Mouse (Mus musculus): ENCODE measurements around the gene Cad. TPM values are rescaled to one million over a fixed set of nuclear protein-coding genes. Genes with fewer than 3 reads are reported as not detected.
"Not testable (repeated sequence)": the region's sequence is repeated elsewhere in the genome, so short reads cannot be mapped to it uniquely, and the experiment has no call there.

Gene Cad
- polyA plus RNA-seq, 1 experiment from 2014 or later = 40.6 TPM

GRCm38 (mm10) chr5:31046416-31046815 is 8.2 kb upstream of the Cad start:
- no peak for ATAC-seq (ENCODE audit: insufficient number of reproducible peaks, insufficient read depth, low FRiP score, low TSS enrichment)
- peaks cover 15% of the 10 kb centered on the region; the same call in 1 of the 2 replicates for H3K36me3 ChIP-seq
- H3K27me3 ChIP-seq = no peaks in the 10 kb centered on the region
- WGBS = 88% methylated on average over 6 of the region's 6 CpGs
- no peak overlapping the region for H3K9ac ChIP-seq
- H3K4me2 ChIP-seq (replicated peaks) = no peak overlapping the region
- H3K4me3 ChIP-seq = no peak overlapping the region
- H3K4me1 ChIP-seq = peaks cover 7% of the 10 kb centered on the region; the same call in 1 of the 2 replicates
- H3K9me3 ChIP-seq = no peaks in the 10 kb centered on the region
- no peak overlapping the region for H3K27ac ChIP-seq

- ATAC-seq (ENCODE audit: insufficient number of reproducible peaks, insufficient read depth, low FRiP score, low TSS enrichment) = no peak
- Histone ChIP-seq H3K4me3 (peak overlapping the region; percentile 56), H3K9ac (no peak overlapping the region), H3K4me1 (peaks cover 7% of the 10 kb centered on the region; the same call in 1 of the 2 replicates), H3K36me3 (peaks cover 15% of the 10 kb centered on the region; the same call in 1 of the 2 replicates), H3K27ac (no peak overlapping the region), H3K9me3 (no peaks in the 10 kb centered on the region), H3K4me2 (replicated peaks) (peak overlapping the region; percentile 79), H3K27me3 (no peaks in the 10 kb centered on the region)
- 75% methylated on average over 5 of the region's 5 CpGs for WGBS
Measured at GRCm38 (mm10) chr5:31047074-31047473, 7.5 kb upstream of the Cad start.

GRCm38 (mm10) chr5:31047848-31048762 is 6.5 kb upstream of the Cad start, which contains the start of gene Atraid:
TSS of gene Atraid (plus strand) at chr5:31048312.
- WGBS = under 1% methylated on average over 73 of the region's 73 CpGs
- Histone ChIP-seq H3K9me3 (no peaks in the 10 kb centered on the region), H3K4me1 (peaks cover 7% of the 10 kb centered on the region; the same call in 1 of the 2 replicates), H3K27me3 (no peaks in the 10 kb centered on the region), H3K9ac (peak within 1 kb of the TSS; percentile 69), H3K27ac (peak within 1 kb of the TSS; percentile 88), H3K36me3 (peaks cover 18% of the 10 kb centered on the region; the same call in 1 of the 2 replicates), H3K4me2 (replicated peaks) (peak within 1 kb of the TSS; percentile 79), H3K4me3 (peak within 1 kb of the TSS; percentile 56)
- peak; percentile 97 for ATAC-seq (ENCODE audit: insufficient number of reproducible peaks, insufficient read depth, low FRiP score, low TSS enrichment)

- peaks cover 9% of the 10 kb centered on the region; the same call in 1 of the 2 replicates for H3K4me1 ChIP-seq
- H3K27ac ChIP-seq = peak within 1 kb of the TSS; percentile 88
- peak within 1 kb of the TSS; percentile 79 for H3K4me2 ChIP-seq (replicated peaks)
- H3K4me3 ChIP-seq = peak within 1 kb of the TSS; percentile 56
- no peak for ATAC-seq (ENCODE audit: insufficient number of reproducible peaks, insufficient read depth, low FRiP score, low TSS enrichment)
- WGBS = 1% methylated on average over 23 of the region's 23 CpGs
- H3K36me3 ChIP-seq = 0 out of 2 replicates have a peak, but pooled peaks cover 12% of the 10 kb centered on the region
- H3K9ac ChIP-seq = peak within 1 kb of the TSS; percentile 69
- no peaks in the 10 kb centered on the region for H3K9me3 ChIP-seq
- H3K27me3 ChIP-seq = no peaks in the 10 kb centered on the region
Measured at GRCm38 (mm10) chr5:31048763-31049641, 5.6 kb upstream of the Cad start, which contains the start of gene Slc5a6. TSS of gene Slc5a6 (minus strand) at chr5:31048924.

GRCm38 (mm10) chr5:31050427-31050826 is 4.2 kb upstream of the Cad start:
- H3K27me3 ChIP-seq = no peaks in the 10 kb centered on the region
- no peak overlapping the region for H3K27ac ChIP-seq
- H3K4me2 ChIP-seq (replicated peaks) = no peak overlapping the region
- peaks cover 11% of the 10 kb centered on the region for H3K4me1 ChIP-seq
- 0 out of 2 replicates have a peak, but pooled peaks cover 6% of the 10 kb centered on the region for H3K36me3 ChIP-seq
- no peak overlapping the region for H3K9ac ChIP-seq
- no peak for ATAC-seq (ENCODE audit: insufficient number of reproducible peaks, insufficient read depth, low FRiP score, low TSS enrichment)
- H3K4me3 ChIP-seq = no peak overlapping the region
- no peaks in the 10 kb centered on the region for H3K9me3 ChIP-seq

GRCm38 (mm10) chr5:31053728-31054127 is 852 bp upstream of the Cad start:
- not testable (repeated sequence) for H3K36me3 ChIP-seq; H3K27me3 ChIP-seq; ATAC-seq (ENCODE audit: insufficient number of reproducible peaks, insufficient read depth, low FRiP score, low TSS enrichment); H3K9me3 ChIP-seq; H3K9ac ChIP-seq
- Histone ChIP-seq H3K27ac (peak overlapping the region; percentile 65; the same call in 1 of the 2 replicates), H3K4me3 (peak overlapping the region; percentile 65), H3K4me1 (peaks cover 11% of the 10 kb centered on the region), H3K4me2 (replicated peaks) (peak overlapping the region; percentile 88)
- WGBS = 60% methylated on average over 4 of the region's 4 CpGs

- WGBS = 18% methylated on average over 19 of the region's 19 CpGs
- H3K27ac ChIP-seq = peak overlapping the region; percentile 72
- no peak for ATAC-seq (ENCODE audit: insufficient number of reproducible peaks, insufficient read depth, low FRiP score, low TSS enrichment)
Measured at GRCm38 (mm10) chr5:31055216-31056140, 898 bp downstream of the Cad start.

GRCm38 (mm10) chr5:31069810-31070209 is 15.2 kb downstream of the Cad start:
- Histone ChIP-seq H3K4me2 (replicated peaks) (no peak overlapping the region), H3K4me3 (no peak overlapping the region), H3K9me3 (no peaks in the 10 kb centered on the region), H3K27ac (no peak overlapping the region), H3K36me3 (peaks cover 94% of the 10 kb centered on the region), H3K4me1 (no peaks in the 10 kb centered on the region), H3K27me3 (no peaks in the 10 kb centered on the region), H3K9ac (no peak overlapping the region)
- 97% methylated on average over 3 of the region's 3 CpGs for WGBS
- no peak for ATAC-seq (ENCODE audit: insufficient number of reproducible peaks, insufficient read depth, low FRiP score, low TSS enrichment)

More at GRCm38 (mm10) chr5:31055216-31056140, 898 bp downstream of the Cad start:
- Histone ChIP-seq H3K9ac (peak overlapping the region; percentile 74), H3K36me3 (peaks cover 26% of the 10 kb centered on the region), H3K9me3 (no peaks in the 10 kb centered on the region), H3K27me3 (no peaks in the 10 kb centered on the region), H3K4me3 (peak overlapping the region; percentile 65), H3K4me1 (peaks cover 11% of the 10 kb centered on the region), H3K4me2 (replicated peaks) (peak overlapping the region; percentile 88)

- no peak overlapping the region for H3K27ac ChIP-seq
- ATAC-seq (ENCODE audit: insufficient number of reproducible peaks, insufficient read depth, low FRiP score, low TSS enrichment) = no peak
- no peak overlapping the region for H3K4me3 ChIP-seq
- H3K9me3 ChIP-seq = no peaks in the 10 kb centered on the region
- no peaks in the 10 kb centered on the region for H3K4me1 ChIP-seq
- H3K9ac ChIP-seq = no peak overlapping the region
- no peaks in the 10 kb centered on the region for H3K27me3 ChIP-seq
- peaks cover 100% of the 10 kb centered on the region for H3K36me3 ChIP-seq
- no peak overlapping the region for H3K4me2 ChIP-seq (replicated peaks)
- 82% methylated on average over 2 of the region's 2 CpGs for WGBS
Measured at GRCm38 (mm10) chr5:31071059-31071458, 16.5 kb downstream of the Cad start.

GRCm38 (mm10) chr5:31071821-31072220 is 17.2 kb downstream of the Cad start:
- no peaks in the 10 kb centered on the region for H3K9me3 ChIP-seq
- peaks cover 100% of the 10 kb centered on the region for H3K36me3 ChIP-seq
- no peak overlapping the region for H3K27ac ChIP-seq
- no peak overlapping the region for H3K4me3 ChIP-seq
- no peaks in the 10 kb centered on the region for H3K27me3 ChIP-seq
- no peak overlapping the region for H3K9ac ChIP-seq
- no peak for ATAC-seq (ENCODE audit: insufficient number of reproducible peaks, insufficient read depth, low FRiP score, low TSS enrichment)
- WGBS = 92% methylated on average over 11 of the region's 11 CpGs
- H3K4me2 ChIP-seq (replicated peaks) = no peak overlapping the region
- H3K4me1 ChIP-seq = no peaks in the 10 kb centered on the region
